ENCODE assay signal across 8 mouse cellular contexts in genomic region chr11:5181850-5182404, GRCm38 (mm10). TPM values are rescaled to one million over a fixed set of nuclear protein-coding genes. Genes with fewer than 3 reads are reported as not detected.
DNase-seq lines count a peak whose midpoint lies in the region; ATAC-seq and TF ChIP-seq lines count a peak whose summit lies in the region.

No protein-coding gene starts in this region.

- peak overlapping the region; percentile 53; the same call in 1 of the 2 replicates for H3K27ac ChIP-seq in forebrain, embryonic 10.5 days
- H3K27ac ChIP-seq in forebrain, embryonic 15.5 days (replicated peaks): no peak overlapping the region
- no peak overlapping the region for H3K27ac ChIP-seq in forebrain, postnatal 0 days (ENCODE audit: low read depth, low read length)
- H3K27ac ChIP-seq in hindbrain, postnatal 0 days: no peak overlapping the region

- H3K9me3 ChIP-seq in forebrain, embryonic 10.5 days: no peaks in the 10 kb centered on the region
- H3K9me3 ChIP-seq in forebrain, embryonic 15.5 days: no peaks in the 10 kb centered on the region
- no peaks in the 10 kb centered on the region for H3K9me3 ChIP-seq in forebrain, postnatal 0 days (ENCODE audit: low read length)
- H3K9me3 ChIP-seq in hindbrain, postnatal 0 days (ENCODE audit: low read length): no peaks in the 10 kb centered on the region
- no peaks in the 10 kb centered on the region for H3K9me3 ChIP-seq in megakaryocyte, embryonic 14.5 days

- DNase-seq in forebrain, embryonic 10.5 days (ENCODE audit: extremely low spot score, low spot score): peak; percentile 86
- DNase-seq in c-Kit-positive CD71-negative TER-119-negative erythroid progenitor cells, embryonic 14.5 days (ENCODE audit: low read depth): peak; percentile 73
- DNase-seq in forebrain, postnatal 0 days: peak; percentile 76
- peak; percentile 83 for DNase-seq in hindbrain, postnatal 0 days (ENCODE audit: low spot score)
- DNase-seq in layer of hippocampus, postnatal 36 days: peak; percentile 74 to 76
- DNase-seq in spleen, adult 18-20 months: peak; percentile 74 to 91

- 0 out of 2 replicates have a peak, but pooled peaks cover 6% of the 10 kb centered on the region for H3K27me3 ChIP-seq in forebrain, embryonic 10.5 days (ENCODE audit: poor library complexity, severe bottlenecking)
- H3K27me3 ChIP-seq in forebrain, embryonic 15.5 days: no peaks in the 10 kb centered on the region
- no peaks in the 10 kb centered on the region for H3K27me3 ChIP-seq in forebrain, postnatal 0 days (ENCODE audit: insufficient read depth, low read length)
- H3K27me3 ChIP-seq in hindbrain, postnatal 0 days (ENCODE audit: insufficient read depth, low read length): no peaks in the 10 kb centered on the region
- H3K27me3 ChIP-seq in megakaryocyte, embryonic 14.5 days (replicated peaks): peaks cover 28% of the 10 kb centered on the region

- no peak; the same call in 1 of the 2 replicates for ATAC-seq in forebrain, embryonic 15.5 days (replicated peaks)
- no peak; the same call in 1 of the 2 replicates for ATAC-seq in forebrain, postnatal 0 days
- peak; percentile 60 for ATAC-seq in hindbrain, postnatal 0 days

- 23% methylated on average over 13 of the region's 13 CpGs for WGBS in forebrain, embryonic 10.5 days
- WGBS in forebrain, embryonic 15.5 days: 22% methylated on average over 13 of the region's 13 CpGs
- 21% methylated on average over 13 of the region's 13 CpGs for WGBS in forebrain, postnatal 0 days
- 22% methylated on average over 13 of the region's 13 CpGs for WGBS in hindbrain, postnatal 0 days

- no peak overlapping the region for H3K4me2 ChIP-seq in forebrain, embryonic 15.5 days (replicated peaks)
- H3K4me2 ChIP-seq in forebrain, postnatal 0 days (ENCODE audit: low read depth): no peak overlapping the region
- no peak overlapping the region for H3K4me2 ChIP-seq in hindbrain, postnatal 0 days (ENCODE audit: low read depth, low read length)

- H3K36me3 ChIP-seq in forebrain, embryonic 10.5 days (replicated peaks): no peaks in the 10 kb centered on the region
- no peaks in the 10 kb centered on the region for H3K36me3 ChIP-seq in forebrain, embryonic 15.5 days
- no peaks in the 10 kb centered on the region for H3K36me3 ChIP-seq in forebrain, postnatal 0 days (ENCODE audit: insufficient read depth)
- H3K36me3 ChIP-seq in hindbrain, postnatal 0 days (ENCODE audit: insufficient read depth, low read length): no peaks in the 10 kb centered on the region
- no peaks in the 10 kb centered on the region for H3K36me3 ChIP-seq in megakaryocyte, embryonic 14.5 days (replicated peaks; ENCODE audit: low read length)

- H3K4me1 ChIP-seq in forebrain, embryonic 10.5 days: peaks cover 34% of the 10 kb centered on the region
- H3K4me1 ChIP-seq in forebrain, embryonic 15.5 days: peaks cover 5% of the 10 kb centered on the region; the same call in 1 of the 2 replicates
- H3K4me1 ChIP-seq in forebrain, postnatal 0 days (ENCODE audit: insufficient read depth): no peaks in the 10 kb centered on the region; the same call in 1 of the 2 replicates
- H3K4me1 ChIP-seq in hindbrain, postnatal 0 days (ENCODE audit: insufficient read depth, low read length): no peaks in the 10 kb centered on the region
- peaks cover 61% of the 10 kb centered on the region for H3K4me1 ChIP-seq in megakaryocyte, embryonic 14.5 days

- no peak overlapping the region for H3K9ac ChIP-seq in forebrain, embryonic 15.5 days (replicated peaks)
- no peak overlapping the region for H3K9ac ChIP-seq in forebrain, postnatal 0 days
- no peak overlapping the region for H3K9ac ChIP-seq in hindbrain, postnatal 0 days (replicated peaks; ENCODE audit: low read length)

- no peak overlapping the region for H3K4me3 ChIP-seq in forebrain, embryonic 10.5 days
- H3K4me3 ChIP-seq in forebrain, embryonic 15.5 days: no peak overlapping the region
- H3K4me3 ChIP-seq in forebrain, postnatal 0 days (ENCODE audit: low read depth, low read length): no peak overlapping the region
- no peak overlapping the region for H3K4me3 ChIP-seq in hindbrain, postnatal 0 days (ENCODE audit: low read length)
- H3K4me3 ChIP-seq in megakaryocyte, embryonic 14.5 days (replicated peaks): peak overlapping the region; percentile 83

- peak; percentile 94 for TF ChIP-seq CTCF in forebrain, postnatal 0 days (IDR thresholded peaks at IDR 0.05; ENCODE audit: low read depth)
- peak; percentile 99 for TF ChIP-seq CTCF in hindbrain, postnatal 0 days (IDR thresholded peaks at IDR 0.05; ENCODE audit: low read depth)

RNA-seq across cellular contexts. Expression of gene Emid1, which starts 29.9 kb away (rescaled TPM):
- polyA plus RNA-seq in forebrain, embryonic 10.5 days (2016; fragmentation: Nextera tagmentation; extraction: Ambion mirVana): 29.0 and 31.3 TPM in 2 replicates
- 22.4 and 23.4 TPM in 2 replicates for polyA plus RNA-seq in forebrain, embryonic 15.5 days (2015; fragmentation: Nextera tagmentation; extraction: Ambion mirVana)
- 16.4 and 22.8 TPM in 2 replicates for total RNA-seq in forebrain, postnatal 0 days (2014; rRNA removed)
- polyA plus RNA-seq in forebrain, postnatal 0 days (2015; fragmentation: Nextera tagmentation; extraction: Ambion mirVana): 28.5 and 34.2 TPM in 2 replicates
- total RNA-seq in hindbrain, postnatal 0 days (2014; rRNA removed): 15.0 and 15.7 TPM in 2 replicates
- 22.7 and 24.2 TPM in 2 replicates for polyA plus RNA-seq in hindbrain, postnatal 0 days (2015; fragmentation: Nextera tagmentation; extraction: Ambion mirVana)
- total RNA-seq in layer of hippocampus, postnatal 36 days (2021): 1 to 10 TPM; 7.3 to 9.3 TPM
- 7.7 and 18.6 TPM in 2 replicates for polyA plus RNA-seq in megakaryocyte, embryonic 14.5 days (2012; ENCODE audit: insufficient read depth, low replicate concordance)
